Mouse (Mus musculus): Measurements from ENCODE around the gene Plcb4.

The Plcb4 gene

DNA sequence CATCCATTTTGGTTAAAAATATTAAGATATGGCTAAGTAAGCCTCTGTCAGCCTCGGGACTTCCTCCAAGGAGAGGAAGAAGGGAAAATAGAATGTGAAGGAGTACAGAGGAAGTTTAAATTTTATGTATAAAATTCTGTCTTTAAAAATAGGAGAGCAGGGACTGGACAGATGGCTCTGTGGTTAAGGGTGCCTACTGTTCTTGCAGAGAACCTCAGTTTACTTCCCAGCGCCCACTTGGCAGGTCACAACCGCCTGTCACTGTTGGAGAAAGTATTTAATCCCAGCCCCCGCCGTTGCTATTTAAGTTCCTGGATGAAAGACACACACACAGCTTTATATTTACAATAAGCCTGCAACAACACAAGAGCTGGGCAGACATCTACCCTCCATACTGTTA, 347.5 kb downstream of the Plcb4 start:
- no peak for DNase-seq (ENCODE audit: low spot score)

- DNase-seq (ENCODE audit: low spot score): no peak
These were observed 353.9 kb downstream of the Plcb4 start for GRCm38 (mm10) chr2:136012759-136013158.

DNA sequence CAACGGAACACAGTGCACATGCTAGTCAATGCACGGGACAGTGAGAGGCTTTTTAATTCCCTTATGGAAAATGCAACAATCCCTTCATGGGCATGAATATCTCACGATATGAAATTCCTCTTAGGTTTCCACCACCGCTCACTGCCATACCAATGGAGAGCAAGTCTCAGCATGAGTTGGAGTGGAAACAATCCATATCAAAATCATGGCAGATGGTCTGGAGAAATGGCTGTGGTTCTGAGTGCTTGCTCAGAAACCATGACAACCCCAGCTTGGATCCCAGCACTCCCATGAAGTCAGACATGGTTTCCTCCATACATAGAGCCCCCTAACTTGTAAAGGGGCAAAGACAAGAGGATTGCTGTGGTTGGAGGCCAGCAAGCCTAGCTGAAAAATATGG, 389.7 kb downstream of the Plcb4 start:
- DNase-seq (ENCODE audit: low spot score): no peak

GRCm38 (mm10) chr2:136050793-136051615, 392.2 kb downstream of the Plcb4 start:
- no peak for DNase-seq (ENCODE audit: low spot score)

DNA sequence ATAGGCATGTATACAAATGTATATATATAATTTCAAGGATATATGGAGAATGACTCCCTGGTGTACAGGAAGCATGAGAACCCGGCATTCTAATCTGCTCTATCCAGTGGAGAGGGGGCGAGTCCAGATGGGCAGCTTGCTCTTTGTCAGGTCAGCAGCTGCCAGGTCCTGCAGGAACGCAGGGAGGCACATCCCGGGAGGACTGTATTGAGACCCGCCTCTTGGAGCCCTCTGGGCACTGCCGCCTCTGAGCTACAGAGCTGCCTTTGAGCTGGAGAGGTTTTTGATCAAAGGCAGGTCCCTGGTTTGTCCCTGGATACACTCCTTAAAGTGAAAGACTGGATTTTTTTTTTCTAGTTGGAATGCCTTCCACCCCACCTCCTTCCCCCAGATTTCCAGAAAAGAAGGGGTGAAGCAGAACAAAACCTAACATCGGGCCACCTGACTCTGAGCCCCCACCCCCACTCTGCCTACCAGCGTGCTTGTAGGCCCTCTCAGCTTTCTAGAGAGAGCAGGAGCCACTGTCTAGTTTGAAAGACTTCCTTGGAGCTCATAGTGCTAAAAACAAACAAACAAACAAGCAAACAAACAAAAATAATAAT, 393.0 kb downstream of the Plcb4 start, which contains the start of gene Lamp5:
Lamp5 (plus strand) TSS at position 552 of the 602 bp plus-strand sequence.
- no peak for DNase-seq (ENCODE audit: low spot score)

- DNase-seq (ENCODE audit: low spot score): no peak
These were observed 399.1 kb downstream of the Plcb4 start for GRCm38 (mm10) chr2:136057861-136058331.

DNA sequence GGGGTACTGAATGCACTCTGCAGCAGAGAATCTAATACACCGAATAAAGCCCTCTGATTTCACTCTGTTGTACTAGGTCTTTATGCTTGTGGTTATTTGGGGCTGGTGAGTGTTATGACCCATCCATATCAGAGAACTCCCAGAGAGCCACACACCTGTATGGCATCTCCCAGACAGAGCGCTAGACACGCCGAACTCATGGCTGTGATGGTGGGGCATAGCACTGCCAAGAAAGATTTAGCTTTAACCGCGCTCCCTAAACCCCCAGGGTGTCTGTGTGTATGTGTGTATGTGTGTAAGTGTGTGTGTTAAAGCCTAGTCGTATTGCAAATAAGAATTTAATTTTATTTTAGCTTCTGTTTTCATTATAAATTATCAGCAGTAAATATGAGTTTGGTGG, 399.6 kb downstream of the Plcb4 start:
- no peak for DNase-seq (ENCODE audit: low spot score)

DNA sequence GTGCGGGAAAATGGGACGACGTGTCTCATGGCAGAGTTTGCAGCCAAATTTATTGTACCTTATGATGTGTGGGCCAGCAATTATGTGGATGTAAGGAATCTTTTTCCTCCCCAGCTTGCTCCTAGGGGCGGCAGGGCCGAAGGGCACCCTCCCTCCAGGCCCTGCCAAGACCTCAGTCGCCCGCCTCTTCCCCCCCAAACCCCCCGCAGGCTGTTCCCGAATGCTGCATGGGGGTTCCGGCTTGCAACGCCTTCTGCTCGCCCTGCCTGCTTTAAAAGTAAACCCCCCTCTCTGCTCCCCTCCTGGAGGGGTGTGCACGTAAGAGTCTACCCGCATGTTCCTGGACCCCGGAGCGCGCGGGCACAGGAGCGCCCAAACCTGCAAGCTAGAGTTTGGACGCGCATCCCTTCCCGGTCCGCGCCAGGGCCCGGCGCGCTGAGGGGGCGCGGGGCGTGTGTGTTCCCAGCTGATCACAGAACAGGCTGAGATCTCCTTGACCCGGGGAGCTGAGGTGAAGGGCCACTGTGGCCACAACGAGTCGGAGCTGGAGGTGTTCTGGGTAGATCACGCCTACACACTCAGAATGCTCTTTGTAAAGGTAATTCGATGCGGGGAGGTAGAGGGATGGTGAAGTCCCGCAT, 400.3 kb downstream of the Plcb4 start:
- no peak for DNase-seq (ENCODE audit: low spot score)

Data from MN1 (cell line).